Mouse (Mus musculus) kidney, embryonic 15.5 days (tissue): ENCODE measurements around the gene Metap1. TPM values are rescaled to one million over a fixed set of nuclear protein-coding genes. Genes with fewer than 3 reads are reported as not detected.
A peak's percentile ranks its signal among the peaks of the same experiment; 100 is the strongest.

ENCODE experiments used
- microRNA counts: library from miRNA; unstranded; fragments of <30 nt; microRNA quantifications from one replicate; lab custom pipeline; 2016
- microRNA-seq: library from miRNA; unstranded; fragments of <30 nt; microRNA quantifications from one replicate; pipeline ENCODE4, GENCODE M21; 2016
- polyA plus RNA-seq: library from polyadenylated mRNA; unstranded; fragments of >200 nt; fragmentation: Nextera tagmentation; extraction: Ambion mirVana; gene quantifications from 2 replicates; pipeline ENCODE4 v1.2.1, GENCODE M21; 2015

Gene Metap1
- polyA plus RNA-seq, 1 experiment from 2014 or later = 46.1 TPM

MicroRNAs encoded within 50 kb of the gene (microRNA counts, 519-probe panel; counts per million panel counts)
- microRNA mmu-miR-1956 (lab: Ali Mortazavi, UCI) = 2,042 counts per million, percentile 18 among the panel's probes with 10 or more counts

Small RNA genes within 50 kb of the gene (microRNA-seq; reads per million reads assigned to microRNA genes)
- gene Mir1956 = not detected

Other genes starting within 250 kb of the Metap1 start
- 43.5 and 86.9 TPM in 2 replicates for gene Adh1, start 228.5 kb downstream of the Metap1 start, polyA plus RNA-seq
- 0.28 TPM in 1 of 2 replicates, not detected in the other for gene Adh6a, start 176.2 kb downstream of the Metap1 start, polyA plus RNA-seq
- 0.33 and 0.43 TPM in 2 replicates for gene Adh6b, start 147.7 kb downstream of the Metap1 start, polyA plus RNA-seq
- gene Adh4, start 74.0 kb downstream of the Metap1 start, polyA plus RNA-seq = 0.23 TPM in 1 of 2 replicates, not detected in the other
- 236 and 242 TPM in 2 replicates for gene Adh5, start 46.4 kb downstream of the Metap1 start, polyA plus RNA-seq
- gene Eif4e, start 36.7 kb upstream of the Metap1 start, polyA plus RNA-seq = 356 and 375 TPM in 2 replicates